Mouse (Mus musculus) lung, adult 2 months (tissue): ENCODE results near the gene 2310061I04Rik. TPM values are rescaled to one million over a fixed set of nuclear protein-coding genes. Genes with fewer than 3 reads are reported as not detected.

Source experiments
- DNase-seq: peaks from one replicate; pipeline ENCODE4 v3.0.0; 2022
- H3K4me1 ChIP-seq: fragments of 200-500 bp; 2 replicates; pipeline ENCODE4 v1.6.1; 2011; ENCODE audit warnings: low read length; ENCODE audit not compliant: control insufficient read depth, insufficient read depth
- H3K4me3 ChIP-seq: fragments of 200-500 bp; replicated peaks from 2 replicates; pipeline ENCODE3; 2011; ENCODE audit warnings: low read depth, mild to moderate bottlenecking, control low read depth, low read length; ENCODE audit errors: extremely low read depth
- CTCF ChIP-seq: fragments of 200-500 bp; IDR thresholded peaks from 2 replicates; pipeline ENCODE4 v1.5.1; 2011; ENCODE audit warnings: mild to moderate bottlenecking, low read length, control low read depth; ENCODE audit not compliant: insufficient read depth
- POLR2A ChIP-seq: fragments of 200-500 bp; IDR thresholded peaks from 2 replicates; pipeline ENCODE4 v1.6.1; 2011; ENCODE audit warnings: low read depth, mild to moderate bottlenecking, control low read depth, low read length, borderline replicate concordance; ENCODE audit errors: extremely low read depth
- WGBS: fragments of 180-500 bp; shearing (Covaris S2); methylation state at CpG from one replicate; pipeline ENCODE4 v1.1.7; 2018; 5-methylcytosine and 5-hydroxymethylcytosine counted together
- polyA plus RNA-seq: library from polyadenylated mRNA; depleted of rRNA; stranded (reverse); fragments of >200 nt; gene quantifications from 2 replicates; pipeline ENCODE4 v1.2.3, GENCODE M21; 2012

2310061I04Rik gene
- polyA plus RNA-seq, 1 experiment: 38.1 TPM

DNA sequence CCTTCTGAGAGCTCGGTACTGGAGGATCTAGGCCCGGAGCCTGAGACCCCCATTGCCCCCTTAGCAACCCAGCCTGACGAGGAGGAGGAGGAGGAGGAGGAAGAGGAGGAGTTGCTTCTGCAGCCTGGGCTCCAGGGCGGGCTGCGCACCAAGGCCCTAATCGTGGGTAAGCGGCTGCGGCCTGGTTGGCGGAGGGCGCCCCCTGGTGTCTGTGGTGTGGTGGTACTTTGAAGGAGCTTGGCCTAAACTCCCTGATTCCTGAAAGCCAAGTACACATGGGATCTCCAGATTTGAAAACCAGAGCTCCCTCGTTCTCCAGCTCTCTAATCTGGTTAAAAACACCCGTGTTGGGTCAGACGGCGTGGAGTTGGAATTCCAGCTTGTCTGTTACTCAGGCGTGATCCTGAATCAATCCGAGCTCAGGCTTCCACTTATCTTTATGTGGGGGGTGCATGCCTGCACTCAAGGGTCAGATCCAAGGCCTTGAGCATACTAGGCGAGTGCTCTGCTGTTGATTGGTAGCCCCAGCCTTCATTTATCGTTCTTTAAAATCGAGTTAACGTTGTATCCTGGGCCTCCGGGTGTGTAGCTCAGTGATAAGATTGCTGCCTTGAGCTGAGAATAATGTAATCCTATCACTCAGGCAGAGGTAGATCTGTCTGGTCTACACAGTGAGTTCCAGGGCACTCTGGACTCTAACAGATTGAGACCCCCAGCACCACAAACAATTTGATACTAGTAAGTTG, 23.3 kb downstream of the 2310061I04Rik start:
- peak; percentile 92 for DNase-seq
- peaks cover 12% of the 10 kb centered on the region for H3K4me1 ChIP-seq
- no peak for TF ChIP-seq POLR2A
- TF ChIP-seq CTCF: peak; percentile 80
- no peak overlapping the region for H3K4me3 ChIP-seq
- WGBS: 29% methylated on average over 21 of the region's 21 CpGs

DNA sequence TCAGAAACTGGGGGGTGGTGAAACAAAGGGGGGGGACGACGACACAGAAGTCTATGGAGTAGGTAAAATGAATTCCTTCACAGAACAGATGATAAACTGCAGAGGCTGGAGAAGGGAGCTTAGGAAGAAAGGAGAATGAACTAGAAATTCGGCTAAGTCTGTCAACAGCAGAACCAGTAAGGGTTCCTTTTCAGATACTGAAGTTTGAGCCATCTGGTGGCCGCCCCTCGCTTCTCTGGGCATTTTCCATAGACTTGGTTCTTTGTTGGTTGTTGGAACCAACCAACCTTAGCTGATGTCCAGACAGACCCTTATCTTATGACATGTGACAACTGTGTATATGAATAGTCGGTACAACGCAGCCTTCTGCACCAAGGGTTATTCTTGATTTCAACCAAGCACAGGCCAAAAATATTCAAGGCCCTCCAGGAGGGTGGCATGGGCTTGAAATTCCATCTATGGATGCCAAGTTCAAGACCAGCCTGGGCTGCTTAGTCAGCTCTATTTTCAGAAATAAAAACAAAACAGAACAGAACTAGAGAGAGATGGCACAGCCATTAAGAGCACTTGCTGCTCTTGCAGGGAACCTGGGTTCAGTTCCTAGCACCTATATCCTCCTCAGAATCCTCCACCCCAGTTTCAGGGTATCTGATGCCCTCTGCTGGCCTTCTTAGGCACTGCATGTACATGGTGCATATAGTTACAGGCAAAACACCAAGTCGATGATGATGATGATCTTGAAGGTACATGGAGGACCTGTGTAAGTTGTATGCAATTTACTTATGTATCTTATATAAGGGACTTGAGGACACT, 26.1 kb downstream of the 2310061I04Rik start:
- no peak for TF ChIP-seq POLR2A
- peak; percentile 38 for TF ChIP-seq CTCF
- WGBS: 39% methylated on average over 8 of the region's 8 CpGs
- DNase-seq: peak; percentile 16

DNA sequence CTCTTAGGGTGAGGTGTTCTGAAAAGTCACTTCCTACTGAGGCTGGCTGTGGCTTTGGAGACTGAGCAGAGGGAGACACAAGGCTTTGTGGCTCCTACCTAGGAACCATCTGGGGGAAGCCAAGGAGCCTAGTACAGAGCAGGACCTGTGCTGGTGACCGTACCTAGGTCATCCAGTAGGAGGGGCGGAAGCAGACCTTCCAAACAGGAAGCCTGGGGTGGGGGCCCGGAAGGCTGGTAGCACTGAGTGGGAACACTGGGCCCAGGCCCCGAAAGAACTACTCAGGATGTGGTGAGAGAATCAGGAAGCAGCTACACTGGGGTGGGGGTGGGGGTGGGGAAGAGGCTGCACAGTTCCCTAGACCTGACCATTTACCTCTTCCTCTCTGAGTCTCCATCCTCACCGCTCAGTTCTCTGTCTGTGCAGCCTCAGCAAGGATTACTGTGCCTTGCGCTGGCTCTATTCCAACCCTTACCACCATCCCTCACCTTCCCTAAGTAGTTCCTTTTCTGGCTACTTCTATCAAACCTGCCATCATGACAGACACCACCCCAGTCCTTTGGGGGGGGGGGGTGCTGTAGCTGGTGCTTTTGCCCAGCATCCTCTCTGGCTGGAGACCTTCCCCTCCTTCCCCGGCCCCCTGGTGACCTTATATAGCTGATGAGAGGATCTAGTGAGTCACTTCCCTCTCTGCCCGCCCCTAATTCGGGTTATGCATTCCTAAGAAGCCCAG, 26.9 kb downstream of the 2310061I04Rik start:
- Histone ChIP-seq H3K4me3 (peak overlapping the region; percentile 70), H3K4me1 (peaks cover 12% of the 10 kb centered on the region)
- DNase-seq: peak; percentile 56
- WGBS: 18% methylated on average over 9 of the region's 9 CpGs
- no peak for TF ChIP-seq CTCF
- peak; percentile 74; the same call in 1 of the 2 replicates for TF ChIP-seq POLR2A

More for the DNA sequence above, 26.1 kb downstream of the 2310061I04Rik start:
- Histone ChIP-seq H3K4me1 (peaks cover 12% of the 10 kb centered on the region), H3K4me3 (no peak overlapping the region)

DNA sequence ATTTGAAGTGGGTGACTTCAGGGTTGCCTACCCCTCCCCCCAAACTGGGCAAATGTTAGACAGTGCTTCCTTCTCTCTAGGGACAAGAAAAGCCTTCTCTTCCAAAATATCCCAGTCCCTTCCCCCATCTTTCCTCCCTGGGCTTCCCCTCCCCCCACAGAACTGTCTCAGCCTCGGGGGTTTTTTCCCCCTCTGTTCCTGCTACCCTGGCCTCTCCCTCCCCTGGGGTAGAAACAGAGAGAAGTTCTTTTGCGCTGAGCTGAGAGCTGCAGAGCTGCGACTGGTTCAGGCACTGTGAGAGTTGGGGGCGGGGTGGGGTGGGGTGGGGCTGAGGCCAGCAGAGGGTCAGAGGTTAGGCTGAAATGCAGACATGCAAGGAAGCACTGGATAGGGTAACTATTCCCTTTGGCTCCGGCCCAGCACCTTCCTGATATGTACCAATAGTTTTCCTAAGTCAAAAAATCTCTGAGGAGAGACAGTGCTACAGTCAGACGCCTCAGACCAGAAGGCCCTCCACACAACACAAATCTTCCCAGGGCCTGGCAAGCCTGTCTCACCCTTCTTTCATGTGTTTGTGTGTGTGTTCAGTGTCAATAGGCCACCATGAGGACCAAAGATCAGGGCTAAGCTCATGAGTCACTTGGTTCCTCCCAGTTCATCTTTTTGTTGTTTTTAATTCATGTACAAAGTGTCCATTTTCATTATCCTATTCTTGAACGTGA, 27.7 kb downstream of the 2310061I04Rik start:
- 4% methylated on average over 7 of the region's 7 CpGs for WGBS
- TF ChIP-seq POLR2A (no peak), CTCF (no peak)
- DNase-seq: peak; percentile 38
- Histone ChIP-seq H3K4me3 (peak overlapping the region; percentile 93), H3K4me1 (peaks cover 15% of the 10 kb centered on the region)

DNA sequence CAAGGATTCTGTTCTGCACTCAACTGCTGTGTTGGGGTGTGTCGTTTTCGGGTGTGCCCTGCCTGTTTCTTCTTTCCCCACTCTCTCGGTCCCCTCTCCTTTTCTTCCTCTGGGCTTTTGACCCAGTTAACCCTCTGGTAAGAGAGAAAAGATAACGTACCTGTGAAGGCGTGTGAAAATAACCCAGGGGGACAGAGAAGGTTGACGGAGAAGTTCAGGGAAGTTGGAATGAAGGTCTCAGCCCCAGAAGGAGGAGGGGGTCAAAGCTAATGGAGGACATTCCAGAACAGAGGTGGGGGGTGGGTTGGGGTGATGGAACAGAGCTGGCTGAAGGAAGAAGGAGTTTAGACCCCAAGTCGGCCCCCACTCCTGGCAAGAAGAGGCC, 28.3 kb downstream of the 2310061I04Rik start:
- no peak for TF ChIP-seq CTCF
- no peak for TF ChIP-seq POLR2A
- WGBS: 4% methylated on average over 7 of the region's 7 CpGs
- Histone ChIP-seq H3K4me3 (peak overlapping the region; percentile 93), H3K4me1 (peaks cover 15% of the 10 kb centered on the region)
- DNase-seq: no peak

DNA sequence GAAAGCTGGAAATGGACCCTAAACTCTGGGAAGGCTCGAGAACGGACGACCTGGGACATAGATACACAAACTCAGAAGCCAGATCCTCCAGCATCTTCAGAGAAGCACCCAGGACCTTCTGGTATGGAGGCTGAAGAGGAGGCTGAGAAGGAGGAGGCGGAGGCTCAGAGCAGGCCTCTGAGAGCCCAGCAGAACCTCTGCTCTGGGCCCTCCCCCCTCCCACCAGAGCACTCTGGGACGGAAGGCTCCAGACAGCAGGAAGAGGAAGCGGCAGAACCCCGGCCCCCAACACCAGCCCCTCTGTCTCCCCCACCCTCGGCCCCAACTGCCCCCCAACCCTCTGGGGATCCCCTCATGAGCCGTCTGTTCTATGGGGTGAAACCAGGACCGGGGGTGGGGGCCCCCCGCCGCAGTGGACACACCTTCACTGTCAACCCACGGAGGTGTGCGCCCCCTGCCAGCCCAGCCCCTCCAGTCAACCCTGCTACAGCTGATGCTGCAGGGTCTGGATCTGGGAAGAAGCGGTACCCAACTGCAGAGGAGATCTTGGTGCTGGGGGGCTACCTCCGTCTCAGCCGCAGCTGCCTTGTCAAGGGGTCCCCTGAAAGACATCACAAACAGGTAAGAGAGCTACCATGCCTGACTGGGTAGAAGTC, 28.9 kb downstream of the 2310061I04Rik start:
- Histone ChIP-seq H3K4me3 (peak overlapping the region; percentile 93), H3K4me1 (peaks cover 11% of the 10 kb centered on the region; the same call in 1 of the 2 replicates)
- peak; percentile 34 for DNase-seq
- TF ChIP-seq CTCF (no peak), POLR2A (no peak; the same call in 1 of the 2 replicates)
- 14% methylated on average over 17 of the region's 17 CpGs for whole genome bisulfite sequencing

DNA sequence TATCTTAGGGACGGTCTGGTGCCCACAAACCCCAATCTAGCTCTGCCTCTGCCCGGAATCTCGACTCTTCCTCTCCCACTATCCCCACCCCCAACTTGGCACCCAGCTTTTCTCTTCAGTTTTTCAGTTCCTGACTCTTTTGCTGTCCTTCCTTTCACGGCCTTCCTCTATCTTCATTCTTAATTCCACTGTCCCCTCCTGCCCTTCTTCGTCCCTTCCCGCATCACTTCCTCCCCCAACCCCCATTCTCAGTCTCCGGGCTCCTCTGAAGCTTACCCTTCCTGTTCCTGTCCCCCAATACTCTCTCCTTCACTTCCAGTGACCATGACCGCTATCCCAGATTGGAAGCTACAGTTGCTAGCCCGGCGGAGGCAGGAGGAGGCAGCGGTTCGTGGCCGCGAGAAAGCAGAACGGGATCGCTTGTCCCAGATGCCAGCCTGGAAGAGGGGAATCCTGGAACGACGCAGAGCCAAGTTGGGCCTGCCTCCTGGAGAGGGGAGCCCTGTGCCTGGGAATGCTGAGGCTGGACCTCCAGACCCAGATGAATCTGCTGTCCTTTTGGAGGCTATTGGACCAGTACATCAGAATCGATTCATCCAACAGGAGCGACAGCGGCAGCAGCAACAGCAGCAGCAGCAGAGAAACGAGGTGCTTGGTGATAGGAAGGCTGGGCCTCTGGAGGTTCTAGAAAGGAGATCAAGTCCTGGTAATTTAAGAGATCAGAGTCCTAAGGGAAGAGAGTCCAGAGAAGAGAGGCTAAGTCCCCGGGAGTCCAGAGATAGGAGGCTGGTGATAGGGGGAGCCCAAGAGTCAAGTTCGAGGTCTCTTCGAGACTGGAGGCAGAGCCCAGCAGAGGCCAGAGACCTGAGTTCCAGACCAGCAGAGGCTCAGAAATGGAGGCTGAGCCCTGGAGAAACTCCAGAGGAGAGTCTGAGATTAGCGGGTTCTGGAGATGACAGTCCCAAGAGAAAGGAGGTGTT, 30.0 kb downstream of the 2310061I04Rik start:
- Histone ChIP-seq H3K4me1 (peaks cover 5% of the 10 kb centered on the region; the same call in 1 of the 2 replicates), H3K4me3 (peak overlapping the region; percentile 93)
- 9% methylated on average over 26 of the region's 26 CpGs for WGBS
- peak; percentile 51 for DNase-seq
- TF ChIP-seq CTCF (peak; percentile 31; the same call in 1 of the 2 replicates), POLR2A (no peak)
